Mouse (Mus musculus) cerebellum, adult 18-20 months (tissue): ENCODE data around the gene Fam83e.

Source experiments
- DNase-seq, 2 experiments: peaks; one replicate each; pipeline ENCODE4 v3.0.0; 2021

Fam83e gene

GRCm38 (mm10) chr7:45715090-45715708 is 5.8 kb upstream of the Fam83e start, which contains the start of gene Rpl18:
Gene Rpl18 (plus strand): TSS chr7:45715457.
- peak; percentile 97 to 99 for DNase-seq

GRCm38 (mm10) chr7:45715741-45716459 is 5.1 kb upstream of the Fam83e start:
- DNase-seq: peak; percentile 12 to 26

- no peak for DNase-seq
Measured at GRCm38 (mm10) chr7:45716460-45716857, 4.6 kb upstream of the Fam83e start.

DNA sequence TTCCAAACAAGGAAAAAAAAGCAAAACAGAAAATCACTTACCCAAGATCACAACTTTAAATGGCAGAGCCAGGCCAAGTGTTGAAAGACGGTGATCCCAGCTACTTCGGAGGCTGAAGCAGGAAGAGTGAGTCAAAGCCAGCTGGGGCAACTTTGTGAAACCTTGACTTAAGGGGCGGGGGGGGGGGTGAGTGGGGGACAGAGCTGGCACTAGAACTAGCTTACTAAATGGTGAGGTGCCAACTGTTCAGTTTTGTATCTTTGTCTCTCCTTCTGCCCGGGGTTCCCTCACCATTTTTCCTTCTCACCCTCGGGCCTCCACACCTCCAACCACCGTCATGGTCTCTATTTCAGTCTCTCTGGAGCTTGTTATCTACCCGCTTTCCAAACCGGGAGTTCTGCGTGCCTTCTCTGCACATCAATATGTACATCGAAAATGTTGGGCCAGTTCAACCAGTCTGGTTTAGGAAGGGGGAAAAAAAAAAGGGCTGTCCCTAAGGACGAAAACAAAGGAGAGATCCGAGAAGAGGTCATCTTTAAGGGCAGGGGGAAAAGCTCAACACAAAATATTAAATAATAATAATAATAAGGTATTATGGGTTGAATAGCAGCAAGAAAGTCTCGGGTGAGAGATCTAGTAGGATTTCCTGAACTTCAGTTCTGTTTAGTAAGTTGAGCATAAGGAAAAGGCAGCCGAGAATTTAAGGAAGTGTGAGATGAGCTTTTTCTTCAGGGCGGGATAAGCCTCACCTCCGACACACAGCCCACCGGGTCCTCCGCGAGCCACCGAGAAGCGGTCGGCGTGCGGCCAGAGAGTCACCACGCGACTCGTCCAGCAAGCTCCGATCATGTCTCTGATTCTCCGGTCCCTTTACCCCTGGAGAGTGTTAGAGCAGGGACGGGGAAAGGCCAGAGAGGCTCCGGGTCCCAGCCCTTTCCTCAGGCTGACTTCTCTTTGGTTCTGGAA is 3.8 kb upstream of the Fam83e start:
- DNase-seq: no peak

DNA sequence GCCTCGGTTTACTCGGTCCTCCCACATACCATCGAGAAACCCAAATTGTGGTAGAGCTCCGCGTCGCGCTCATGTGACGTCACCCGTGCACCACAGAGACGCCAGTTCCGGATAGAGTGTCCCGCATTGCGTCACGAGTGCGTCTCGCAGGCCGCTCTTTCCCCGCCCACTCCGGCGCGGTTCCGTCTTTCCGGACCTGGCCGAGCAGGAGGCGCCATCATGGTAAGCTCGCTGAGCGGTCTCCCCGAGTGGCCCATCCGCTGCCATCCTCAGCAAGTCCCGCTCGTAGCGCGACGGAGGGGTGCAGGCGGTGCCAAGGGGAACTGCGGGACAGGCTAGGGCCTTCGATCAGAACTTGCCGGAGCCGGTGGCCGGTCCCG is 3.1 kb upstream of the Fam83e start, which contains the start of gene Sphk2:
Gene Sphk2 (minus strand): TSS at position 85 of the 380 bp plus-strand sequence.
- DNase-seq: peak; percentile 97 to 99

DNA sequence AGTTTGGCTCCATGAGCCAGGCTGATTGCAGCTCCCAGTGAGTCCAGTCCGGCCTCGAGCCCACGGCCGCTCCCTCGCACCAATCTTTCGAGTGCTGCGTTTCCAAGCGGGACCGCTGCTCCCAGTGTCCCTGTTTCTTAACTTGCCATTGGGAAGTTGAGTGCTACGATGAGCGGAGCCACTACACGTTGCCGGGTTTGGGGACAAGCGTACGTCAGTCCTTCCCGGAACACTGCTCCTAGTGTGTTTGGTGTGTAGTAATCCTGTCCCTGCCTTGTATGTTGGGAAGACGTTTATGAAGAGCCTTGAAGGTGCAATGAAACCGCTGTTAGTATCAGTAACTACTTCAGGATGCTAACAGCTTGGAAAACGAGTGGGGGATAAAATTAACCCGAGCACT is 2.7 kb upstream of the Fam83e start:
- DNase-seq: no peak

- DNase-seq: peak in 1 of 2 experiments; percentile 17
Measured at GRCm38 (mm10) chr7:45719180-45719579, 1.8 kb upstream of the Fam83e start.

GRCm38 (mm10) chr7:45719738-45720412 is 1.1 kb upstream of the Fam83e start:
- peak in 1 of 2 experiments; percentile 16 for DNase-seq

DNA sequence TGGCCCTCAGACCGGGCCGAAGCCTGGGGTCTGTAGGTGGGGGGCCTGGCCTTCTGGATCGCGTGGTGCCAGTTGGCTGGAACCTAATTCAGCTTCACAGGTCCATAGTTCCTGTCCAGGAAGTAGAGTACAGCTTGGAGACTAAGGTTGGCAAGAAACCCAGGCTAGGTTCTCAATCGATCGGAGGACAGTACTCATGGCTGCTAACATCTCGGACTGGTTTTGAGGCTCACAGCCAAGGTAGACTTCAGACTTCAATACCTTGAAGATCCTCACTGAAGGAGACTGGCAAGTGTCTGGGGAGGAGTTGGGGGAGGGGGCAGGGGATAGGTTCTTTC is 191 bp downstream of the Fam83e start:
- no peak for DNase-seq

DNA sequence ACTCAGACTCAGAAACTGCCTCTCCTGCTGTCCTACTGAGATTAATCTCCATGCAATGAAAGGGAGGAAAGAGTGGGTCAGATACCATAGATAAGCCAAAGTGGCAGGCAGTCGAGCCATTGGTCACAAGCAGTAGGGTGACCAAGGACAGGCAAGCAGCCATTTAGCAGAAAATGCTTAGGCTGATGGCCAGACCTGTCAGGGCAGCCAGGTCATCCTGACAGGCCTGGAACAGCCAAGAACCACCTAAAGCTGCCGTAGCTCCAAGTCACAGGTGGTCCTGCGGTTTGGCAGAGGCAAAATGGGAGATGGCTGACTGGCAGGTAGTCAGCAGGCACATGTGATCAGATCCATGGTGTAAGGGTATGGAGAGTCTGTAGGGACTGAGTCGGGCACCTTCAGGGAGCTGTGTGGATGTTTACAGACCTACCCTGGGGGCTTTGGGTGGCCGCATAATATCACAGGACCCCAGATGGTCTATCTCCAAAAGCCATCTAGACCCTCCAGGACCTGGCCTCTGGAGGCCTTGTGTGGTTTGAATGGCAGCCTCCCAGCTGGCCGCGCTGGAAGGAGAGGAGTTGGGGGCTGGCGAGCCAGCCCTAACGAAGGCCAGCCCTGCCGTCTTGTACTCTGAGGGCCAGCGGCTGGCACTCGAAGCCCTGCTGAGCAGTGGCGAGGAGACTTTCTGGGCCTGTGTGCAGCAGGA is 783 bp downstream of the Fam83e start:
- no peak for DNase-seq

DNA sequence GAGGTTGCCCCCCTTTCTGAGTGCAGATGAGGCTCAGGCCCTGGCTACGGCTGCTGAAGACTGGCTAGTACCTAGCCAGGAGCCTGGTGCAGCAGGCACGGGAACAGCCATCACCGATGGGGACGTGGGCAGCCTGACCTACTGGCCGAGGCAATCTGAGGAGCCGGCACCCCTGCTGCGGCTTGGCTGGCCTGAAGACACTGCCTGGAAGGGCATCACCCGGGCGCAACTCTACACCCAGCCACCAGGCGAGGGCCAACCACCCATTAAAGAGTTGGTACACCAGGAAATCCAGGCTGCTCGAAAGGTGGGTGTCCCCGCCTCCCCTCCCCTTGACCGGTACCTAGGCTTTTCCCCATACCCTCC is 1.3 kb downstream of the Fam83e start:
- peak; percentile 53 to 56 for DNase-seq

- DNase-seq: no peak
Measured at GRCm38 (mm10) chr7:45723301-45723700, 2.3 kb downstream of the Fam83e start.

DNA sequence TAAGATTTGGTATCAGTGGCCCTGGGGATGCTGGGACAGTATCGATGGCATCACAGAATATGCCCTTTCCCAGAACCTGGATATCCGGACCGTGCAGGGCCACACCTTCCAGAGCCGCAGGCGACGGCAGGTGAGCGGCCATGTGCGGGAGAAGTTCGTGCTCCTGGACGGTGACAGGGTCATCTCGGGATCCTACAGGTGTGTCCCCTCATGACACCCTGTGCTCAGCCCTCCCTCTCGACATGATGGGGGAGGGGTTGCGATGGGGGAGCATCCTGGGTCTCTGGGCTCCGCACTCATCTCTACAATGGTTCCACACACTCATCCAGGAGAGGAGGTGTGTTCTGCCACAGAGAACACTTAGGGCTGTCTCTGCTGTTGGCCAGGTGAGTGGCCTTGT is 2.8 kb downstream of the Fam83e start:
- DNase-seq: no peak

GRCm38 (mm10) chr7:45725151-45725550 is 4.1 kb downstream of the Fam83e start:
- DNase-seq: no peak

- no peak for DNase-seq
Measured at GRCm38 (mm10) chr7:45725713-45726112, 4.7 kb downstream of the Fam83e start, which contains the start of gene Spaca4. Gene Spaca4 (minus strand): TSS chr7:45725813.

DNA sequence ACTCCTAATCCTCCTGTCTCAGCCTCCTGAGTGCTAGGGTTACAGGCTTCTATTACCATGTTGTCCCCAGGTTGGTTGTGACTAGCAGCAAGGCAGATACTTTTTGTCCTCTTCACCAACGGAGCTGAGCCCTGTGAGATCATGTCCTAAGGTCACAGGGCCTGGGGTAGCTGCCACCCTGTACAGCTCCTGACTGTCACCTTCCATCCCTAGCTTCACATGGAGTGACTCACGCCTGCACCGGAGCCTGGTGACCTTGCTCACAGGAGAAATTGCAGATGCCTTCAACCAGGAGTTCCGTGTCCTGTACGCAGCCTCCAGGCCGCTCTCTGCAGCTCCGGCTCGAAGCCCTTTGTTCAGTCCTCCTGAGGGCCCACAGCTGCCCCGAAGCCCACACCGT is 5.4 kb downstream of the Fam83e start:
- no peak for DNase-seq

DNA sequence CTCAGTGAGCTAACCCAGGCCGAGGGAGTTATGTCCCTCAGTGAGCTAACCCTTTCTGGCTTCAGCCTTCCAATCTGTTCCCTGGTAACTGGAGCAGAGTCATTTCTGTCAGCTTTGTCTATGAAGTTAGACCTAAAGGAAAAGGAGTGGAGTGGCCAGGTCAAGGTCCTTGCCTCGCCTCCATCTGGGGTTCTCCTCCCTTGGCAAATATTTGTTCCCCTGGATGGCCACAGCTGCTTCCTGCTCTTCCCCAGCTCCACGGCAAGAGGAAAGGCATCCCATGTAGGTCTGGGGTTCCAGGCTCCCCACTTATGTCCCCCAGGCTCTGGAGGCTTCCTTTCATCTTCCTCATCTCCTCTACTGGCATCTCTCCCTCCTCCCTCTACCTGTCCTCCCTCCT is 6.6 kb downstream of the Fam83e start:
- DNase-seq: no peak

GRCm38 (mm10) chr7:45730727-45731431 is 9.9 kb downstream of the Fam83e start:
- no peak for DNase-seq

GRCm38 (mm10) chr7:45733477-45733876 is 12.5 kb downstream of the Fam83e start:
- DNase-seq: no peak

GRCm38 (mm10) chr7:45739162-45739763 is 18.3 kb downstream of the Fam83e start:
- DNase-seq: peak; percentile 85 to 92

GRCm38 (mm10) chr7:45739820-45740219 is 18.8 kb downstream of the Fam83e start:
- no peak for DNase-seq
